Mouse (Mus musculus) embryonic facial prominence, embryonic 12.5 days (tissue): ENCODE results near the gene Nxpe5. TPM values are rescaled to one million over a fixed set of nuclear protein-coding genes. Genes with fewer than 3 reads are reported as not detected.

Experiments
- ATAC-seq: fragments of 200-750 bp; cut with Nextera tagmentation; 2 replicates; pipeline ENCODE4 v1.8.0; 2017; ENCODE audit not compliant: insufficient number of reproducible peaks, insufficient read depth, low FRiP score, low TSS enrichment
- H3K27ac ChIP-seq: fragments of 300-500 bp; sonication (generic); 2 replicates; pipeline ENCODE4 v1.5.1; 2016; ENCODE audit warnings: mild to moderate bottlenecking
- H3K27me3 ChIP-seq: fragments of 300-500 bp; sonication (generic); 2 replicates; pipeline ENCODE4 v1.6.1; 2016; ENCODE audit warnings: mild to moderate bottlenecking, moderate library complexity
- H3K36me3 ChIP-seq: fragments of 300-500 bp; sonication (generic); 2 replicates; pipeline ENCODE4 v1.6.1; 2016; ENCODE audit warnings: mild to moderate bottlenecking
- H3K4me1 ChIP-seq: fragments of 300-500 bp; sonication (generic); 2 replicates; pipeline ENCODE4 v1.6.1; 2016
- H3K4me2 ChIP-seq: fragments of 300-500 bp; sonication (generic); replicated peaks from 2 replicates; pipeline ENCODE4 v1.6.1; 2016; ENCODE audit warnings: mild to moderate bottlenecking, moderate library complexity
- H3K4me3 ChIP-seq: fragments of 300-500 bp; sonication (generic); 2 replicates; pipeline ENCODE4 v1.5.1; 2016; ENCODE audit warnings: mild to moderate bottlenecking
- H3K9ac ChIP-seq: fragments of 300-500 bp; sonication (generic); 2 replicates; pipeline ENCODE4 v1.6.1; 2016; ENCODE audit warnings: mild to moderate bottlenecking, moderate library complexity
- H3K9me3 ChIP-seq: fragments of 300-500 bp; sonication (generic); 2 replicates; pipeline ENCODE4 v1.6.1; 2016; ENCODE audit warnings: mild to moderate bottlenecking, moderate library complexity
- WGBS: fragments of 180-500 bp; shearing (Covaris S2); methylation state at CpG from one replicate; pipeline ENCODE4 v1.1.7; 2016; 5-methylcytosine and 5-hydroxymethylcytosine counted together
- polyA plus RNA-seq: library from polyadenylated mRNA; unstranded; fragments of >200 nt; fragmentation: Nextera tagmentation; extraction: Ambion mirVana; gene quantifications from 2 replicates; pipeline ENCODE4 v1.2.1, GENCODE M21; 2016

The Nxpe5 gene
- polyA plus RNA-seq, 1 experiment from 2014 or later = not detected

GRCm38 (mm10) chr5:138263260-138264206 is 37.8 kb downstream of the Nxpe5 start, which contains the start of gene BC037034:
Gene BC037034 (minus strand): TSS chr5:138264033.
- peak; percentile 68 for ATAC-seq
- Histone ChIP-seq H3K4me2 (peak within 1 kb of the TSS; percentile 92), H3K9ac (peak within 1 kb of the TSS; percentile 83), H3K36me3 (peaks cover 47% of the 10 kb centered on the region), H3K4me1 (peaks cover 16% of the 10 kb centered on the region), H3K27ac (peak within 1 kb of the TSS; percentile 69), H3K27me3 (no peaks in the 10 kb centered on the region), H3K9me3 (no peaks in the 10 kb centered on the region), H3K4me3 (peak within 1 kb of the TSS; percentile 79)
- under 1% methylated on average over 69 of the region's 71 CpGs for WGBS

- ATAC-seq = no peak
- 14% methylated on average over 6 of the region's 6 CpGs for WGBS
- H3K9ac ChIP-seq = peak overlapping the region; percentile 83
- H3K4me2 ChIP-seq = peak overlapping the region; percentile 92
- H3K27ac ChIP-seq = peak overlapping the region; percentile 69; the same call in 1 of the 2 replicates
- H3K36me3 ChIP-seq = peaks cover 42% of the 10 kb centered on the region
- H3K4me1 ChIP-seq = peaks cover 16% of the 10 kb centered on the region
- no peaks in the 10 kb centered on the region for H3K27me3 ChIP-seq
- H3K9me3 ChIP-seq = no peaks in the 10 kb centered on the region
- H3K4me3 ChIP-seq = peak overlapping the region; percentile 79
Measured at GRCm38 (mm10) chr5:138264207-138264578, 38.5 kb downstream of the Nxpe5 start.

- no peak overlapping the region for H3K4me2 ChIP-seq
- H3K36me3 ChIP-seq = peaks cover 27% of the 10 kb centered on the region
- H3K9me3 ChIP-seq = no peaks in the 10 kb centered on the region
- peaks cover 16% of the 10 kb centered on the region for H3K4me1 ChIP-seq
- 94% methylated on average over 4 of the region's 4 CpGs for WGBS
- no peak overlapping the region for H3K9ac ChIP-seq
- no peak overlapping the region for H3K4me3 ChIP-seq
- no peaks in the 10 kb centered on the region for H3K27me3 ChIP-seq
- no peak for ATAC-seq
- H3K27ac ChIP-seq = no peak overlapping the region
Measured at GRCm38 (mm10) chr5:138265712-138266111, 40.0 kb downstream of the Nxpe5 start.

GRCm38 (mm10) chr5:138267114-138267513 is 41.4 kb downstream of the Nxpe5 start:
- H3K9ac ChIP-seq = no peak overlapping the region
- no peaks in the 10 kb centered on the region for H3K27me3 ChIP-seq
- no peak overlapping the region for H3K4me3 ChIP-seq
- WGBS = 87% methylated on average over 3 of the region's 3 CpGs
- no peak overlapping the region for H3K4me2 ChIP-seq
- H3K9me3 ChIP-seq = no peaks in the 10 kb centered on the region
- peaks cover 13% of the 10 kb centered on the region for H3K36me3 ChIP-seq
- no peak overlapping the region for H3K27ac ChIP-seq
- ATAC-seq = no peak
- H3K4me1 ChIP-seq = peaks cover 20% of the 10 kb centered on the region

GRCm38 (mm10) chr5:138268980-138269379 is 43.3 kb downstream of the Nxpe5 start:
- no peak overlapping the region for H3K9ac ChIP-seq
- H3K36me3 ChIP-seq = peaks cover 10% of the 10 kb centered on the region
- H3K4me2 ChIP-seq = no peak overlapping the region
- peaks cover 22% of the 10 kb centered on the region; the same call in 1 of the 2 replicates for H3K4me1 ChIP-seq
- ATAC-seq = no peak
- no peaks in the 10 kb centered on the region for H3K9me3 ChIP-seq
- H3K4me3 ChIP-seq = no peak overlapping the region
- H3K27me3 ChIP-seq = no peaks in the 10 kb centered on the region
- H3K27ac ChIP-seq = no peak overlapping the region
- 82% methylated on average over 4 of the region's 4 CpGs for WGBS

GRCm38 (mm10) chr5:138271232-138271631 is 45.5 kb downstream of the Nxpe5 start:
- Histone ChIP-seq H3K4me2 (no peak overlapping the region), H3K4me3 (no peak overlapping the region), H3K4me1 (peaks cover 34% of the 10 kb centered on the region), H3K36me3 (peaks cover 21% of the 10 kb centered on the region), H3K27ac (no peak overlapping the region), H3K9me3 (no peaks in the 10 kb centered on the region), H3K27me3 (no peaks in the 10 kb centered on the region), H3K9ac (no peak overlapping the region)
- ATAC-seq = no peak
- WGBS = 48% methylated on average over 3 of the region's 3 CpGs

- Histone ChIP-seq H3K27ac (peak within 1 kb of the TSS; percentile 69), H3K9me3 (no peaks in the 10 kb centered on the region), H3K4me1 (peaks cover 46% of the 10 kb centered on the region), H3K4me3 (peak within 1 kb of the TSS; percentile 21), H3K4me2 (peak within 1 kb of the TSS; percentile 41), H3K9ac (peak within 1 kb of the TSS; percentile 25; the same call in 1 of the 2 replicates), H3K27me3 (no peaks in the 10 kb centered on the region), H3K36me3 (peaks cover 29% of the 10 kb centered on the region)
- 1% methylated on average over 12 of the region's 12 CpGs for WGBS
- ATAC-seq = peak; percentile 56; the same call in 1 of the 2 replicates
Measured at GRCm38 (mm10) chr5:138272409-138272923, 46.8 kb downstream of the Nxpe5 start, which contains the start of gene Gal3st4. Gene Gal3st4 (minus strand): TSS chr5:138272840.

- Histone ChIP-seq H3K4me2 (no peak overlapping the region), H3K9me3 (no peaks in the 10 kb centered on the region), H3K27ac (no peak overlapping the region), H3K4me1 (peaks cover 60% of the 10 kb centered on the region), H3K4me3 (no peak overlapping the region), H3K9ac (no peak overlapping the region), H3K36me3 (peaks cover 35% of the 10 kb centered on the region), H3K27me3 (no peaks in the 10 kb centered on the region)
- ATAC-seq = no peak
- WGBS = 69% methylated on average over 8 of the region's 8 CpGs
Measured at GRCm38 (mm10) chr5:138274186-138274585, 48.5 kb downstream of the Nxpe5 start.

- peak overlapping the region; percentile 22 for H3K4me3 ChIP-seq
- peaks cover 60% of the 10 kb centered on the region for H3K4me1 ChIP-seq
- no peaks in the 10 kb centered on the region for H3K27me3 ChIP-seq
- no peak for ATAC-seq
- peak overlapping the region; percentile 52 for H3K9ac ChIP-seq
- H3K4me2 ChIP-seq = peak overlapping the region; percentile 51
- H3K36me3 ChIP-seq = peaks cover 35% of the 10 kb centered on the region
- WGBS = 22% methylated on average over 41 of the region's 41 CpGs
- H3K9me3 ChIP-seq = no peaks in the 10 kb centered on the region; the same call in 1 of the 2 replicates
- 0 out of 2 replicates have a peak overlapping the region, but pooled peaks have one; percentile 50 for H3K27ac ChIP-seq
Measured at GRCm38 (mm10) chr5:138275216-138276050, 49.7 kb downstream of the Nxpe5 start.

GRCm38 (mm10) chr5:138277994-138278393 is 52.3 kb downstream of the Nxpe5 start:
- no peaks in the 10 kb centered on the region for H3K27me3 ChIP-seq
- 85% methylated on average over 7 of the region's 7 CpGs for whole genome bisulfite sequencing
- H3K9ac ChIP-seq = 0 out of 2 replicates have a peak overlapping the region, but pooled peaks have one; percentile 64
- H3K4me1 ChIP-seq = peaks cover 47% of the 10 kb centered on the region
- peak overlapping the region; percentile 90 for H3K4me2 ChIP-seq
- no peak for ATAC-seq
- peak overlapping the region; percentile 59; the same call in 1 of the 2 replicates for H3K4me3 ChIP-seq
- H3K9me3 ChIP-seq = no peaks in the 10 kb centered on the region; the same call in 1 of the 2 replicates
- H3K36me3 ChIP-seq = peaks cover 35% of the 10 kb centered on the region
- no peak overlapping the region for H3K27ac ChIP-seq
